Mouse (Mus musculus) hindbrain, embryonic 15.5 days (tissue): ENCODE measurements around the gene Atp5h. TPM values are rescaled to one million over a fixed set of nuclear protein-coding genes. Genes with fewer than 3 reads are reported as not detected.

ENCODE experiments used
- ATAC-seq: fragments of 200-750 bp; cut with Nextera tagmentation; 2 replicates; pipeline ENCODE4 v1.8.0; 2017; ENCODE audit warnings: low read depth, moderate number of reproducible peaks, moderate TSS enrichment; ENCODE audit not compliant: low FRiP score
- H3K27ac ChIP-seq: fragments of 300-500 bp; sonication (generic); replicated peaks from 2 replicates; pipeline ENCODE4 v1.5.1; 2015; ENCODE audit warnings: mild to moderate bottlenecking, inconsistent platforms
- H3K27me3 ChIP-seq: fragments of 300-500 bp; sonication (generic); 2 replicates; pipeline ENCODE4 v1.6.1; 2015; ENCODE audit warnings: control low read depth, inconsistent platforms
- H3K36me3 ChIP-seq: fragments of 300-500 bp; sonication (generic); 2 replicates; pipeline ENCODE4 v1.6.1; 2015; ENCODE audit warnings: control low read depth, inconsistent platforms
- H3K4me1 ChIP-seq: fragments of 300-500 bp; sonication (generic); replicated peaks from 2 replicates; pipeline ENCODE4 v1.6.1; 2015; ENCODE audit warnings: control low read depth, inconsistent platforms
- H3K4me2 ChIP-seq: fragments of 300-500 bp; sonication (generic); 2 replicates; pipeline ENCODE4 v1.6.1; 2015; ENCODE audit warnings: moderate library complexity, mild to moderate bottlenecking, inconsistent platforms
- H3K4me3 ChIP-seq: fragments of 300-500 bp; sonication (generic); 2 replicates; pipeline ENCODE4 v1.5.1; 2015; ENCODE audit warnings: mild to moderate bottlenecking, inconsistent platforms
- H3K9ac ChIP-seq: fragments of 300-500 bp; sonication (generic); 2 replicates; pipeline ENCODE4 v1.6.1; 2015; ENCODE audit warnings: inconsistent platforms
- H3K9me3 ChIP-seq: fragments of 300-500 bp; sonication (generic); 2 replicates; pipeline ENCODE4 v1.6.1; 2016; ENCODE audit warnings: control low read depth, inconsistent platforms
- WGBS: fragments of 180-500 bp; shearing (Covaris S2); methylation state at CpG from one replicate; pipeline ENCODE4 v1.1.7; 2015; 5-methylcytosine and 5-hydroxymethylcytosine counted together
- polyA plus RNA-seq: library from polyadenylated mRNA; unstranded; fragments of >200 nt; fragmentation: Nextera tagmentation; extraction: Ambion mirVana; gene quantifications from 2 replicates; pipeline ENCODE4 v1.2.1, GENCODE M21; 2015

Atp5h gene
- polyA plus RNA-seq, 1 experiment from 2014 or later = 877 TPM

- Histone ChIP-seq H3K27ac (peak overlapping the region; percentile 96), H3K4me1 (peaks cover 42% of the 10 kb centered on the region), H3K9me3 (no peaks in the 10 kb centered on the region), H3K36me3 (no peaks in the 10 kb centered on the region), H3K27me3 (no peaks in the 10 kb centered on the region), H3K9ac (peak overlapping the region; percentile 99), H3K4me2 (peak overlapping the region; percentile 92), H3K4me3 (peak overlapping the region; percentile 92)
- WGBS = 28% methylated on average over 16 of the region's 16 CpGs
- ATAC-seq = 0 out of 2 replicates have a peak, but pooled peaks have one; percentile 1
Observed at GRCm38 (mm10) chr11:115383701-115384474, 35.9 kb downstream of the Atp5h start.

GRCm38 (mm10) chr11:115382891-115383290, 36.9 kb downstream of the Atp5h start:
- Histone ChIP-seq H3K27me3 (no peaks in the 10 kb centered on the region), H3K36me3 (no peaks in the 10 kb centered on the region), H3K4me3 (peak overlapping the region; percentile 92), H3K9me3 (no peaks in the 10 kb centered on the region), H3K4me1 (peaks cover 42% of the 10 kb centered on the region), H3K9ac (peak overlapping the region; percentile 99), H3K27ac (peak overlapping the region; percentile 96), H3K4me2 (peak overlapping the region; percentile 92)
- ATAC-seq = no peak
- WGBS = 11% methylated on average over 5 of the region's 5 CpGs

- H3K4me1 ChIP-seq = peaks cover 42% of the 10 kb centered on the region
- peak within 1 kb of the TSS; percentile 92 for H3K4me3 ChIP-seq
- peak within 1 kb of the TSS; percentile 96 for H3K27ac ChIP-seq
- no peaks in the 10 kb centered on the region for H3K36me3 ChIP-seq
- no peaks in the 10 kb centered on the region for H3K9me3 ChIP-seq
- peak; percentile 91 for ATAC-seq
- H3K4me2 ChIP-seq = peak within 1 kb of the TSS; percentile 92
- under 1% methylated on average over 76 of the region's 76 CpGs for WGBS
- peak within 1 kb of the TSS; percentile 99 for H3K9ac ChIP-seq
- H3K27me3 ChIP-seq = no peaks in the 10 kb centered on the region
Observed at GRCm38 (mm10) chr11:115381743-115382539, 37.8 kb downstream of the Atp5h start, which contains the start of gene Cdr2l. Gene Cdr2l (plus strand): TSS chr11:115381916.

GRCm38 (mm10) chr11:115381276-115381675, 38.5 kb downstream of the Atp5h start:
- Histone ChIP-seq H3K4me1 (peaks cover 40% of the 10 kb centered on the region), H3K36me3 (no peaks in the 10 kb centered on the region), H3K9ac (peak overlapping the region; percentile 99; the same call in 1 of the 2 replicates), H3K27me3 (no peaks in the 10 kb centered on the region), H3K4me2 (peak overlapping the region; percentile 92), H3K9me3 (no peaks in the 10 kb centered on the region), H3K4me3 (peak overlapping the region; percentile 92), H3K27ac (peak overlapping the region; percentile 96)
- ATAC-seq = no peak
- 15% methylated on average over 9 of the region's 9 CpGs for WGBS

- Histone ChIP-seq H3K4me2 (no peak overlapping the region), H3K4me3 (no peak overlapping the region), H3K36me3 (no peaks in the 10 kb centered on the region), H3K9me3 (no peaks in the 10 kb centered on the region), H3K27me3 (peaks cover 4% of the 10 kb centered on the region; the same call in 1 of the 2 replicates), H3K4me1 (peaks cover 25% of the 10 kb centered on the region), H3K9ac (no peak overlapping the region), H3K27ac (no peak overlapping the region)
- no peak for ATAC-seq
- WGBS = 88% methylated on average over 7 of the region's 7 CpGs
Observed at GRCm38 (mm10) chr11:115377854-115378253, 41.9 kb downstream of the Atp5h start.

GRCm38 (mm10) chr11:115377254-115377653, 42.5 kb downstream of the Atp5h start:
- 94% methylated on average over 4 of the region's 4 CpGs for WGBS

GRCm38 (mm10) chr11:115376722-115377121, 43.0 kb downstream of the Atp5h start:
- Histone ChIP-seq H3K4me1 (peaks cover 20% of the 10 kb centered on the region), H3K36me3 (no peaks in the 10 kb centered on the region), H3K27me3 (peaks cover 4% of the 10 kb centered on the region; the same call in 1 of the 2 replicates), H3K4me2 (no peak overlapping the region), H3K27ac (no peak overlapping the region), H3K4me3 (no peak overlapping the region), H3K9me3 (no peaks in the 10 kb centered on the region), H3K9ac (no peak overlapping the region)
- WGBS = 76% methylated on average over 7 of the region's 7 CpGs
- ATAC-seq = no peak

More at GRCm38 (mm10) chr11:115377254-115377653, 42.5 kb downstream of the Atp5h start:
- Histone ChIP-seq H3K36me3 (no peaks in the 10 kb centered on the region), H3K4me2 (no peak overlapping the region), H3K9ac (no peak overlapping the region), H3K27me3 (peaks cover 4% of the 10 kb centered on the region; the same call in 1 of the 2 replicates), H3K4me3 (no peak overlapping the region), H3K27ac (no peak overlapping the region), H3K4me1 (peaks cover 20% of the 10 kb centered on the region), H3K9me3 (no peaks in the 10 kb centered on the region)
- no peak for ATAC-seq

GRCm38 (mm10) chr11:115374695-115375425, 44.9 kb downstream of the Atp5h start:
- WGBS = 67% methylated on average over 12 of the region's 12 CpGs
- H3K27me3 ChIP-seq = peaks cover 4% of the 10 kb centered on the region; the same call in 1 of the 2 replicates
- peak; percentile 16; the same call in 1 of the 2 replicates for ATAC-seq
- peak overlapping the region; percentile 43 for H3K4me3 ChIP-seq
- no peaks in the 10 kb centered on the region for H3K9me3 ChIP-seq
- H3K9ac ChIP-seq = peak overlapping the region; percentile 68; the same call in 1 of the 2 replicates
- peak overlapping the region; percentile 68 for H3K4me2 ChIP-seq
- peaks cover 16% of the 10 kb centered on the region for H3K4me1 ChIP-seq
- no peaks in the 10 kb centered on the region for H3K36me3 ChIP-seq
- peak overlapping the region; percentile 80 for H3K27ac ChIP-seq

GRCm38 (mm10) chr11:115373805-115374694, 45.7 kb downstream of the Atp5h start:
- Histone ChIP-seq H3K27ac (peak overlapping the region; percentile 80), H3K27me3 (peaks cover 4% of the 10 kb centered on the region; the same call in 1 of the 2 replicates), H3K4me2 (peak overlapping the region; percentile 68), H3K4me3 (peak overlapping the region; percentile 43), H3K9me3 (no peaks in the 10 kb centered on the region), H3K9ac (peak overlapping the region; percentile 68), H3K36me3 (no peaks in the 10 kb centered on the region), H3K4me1 (peaks cover 16% of the 10 kb centered on the region)
- under 1% methylated on average over 30 of the region's 30 CpGs for WGBS
- peak; percentile 90 for ATAC-seq

GRCm38 (mm10) chr11:115372737-115373136, 47.0 kb downstream of the Atp5h start:
- no peak overlapping the region for H3K4me2 ChIP-seq
- no peak overlapping the region for H3K4me3 ChIP-seq
- no peaks in the 10 kb centered on the region for H3K9me3 ChIP-seq
- H3K4me1 ChIP-seq = peaks cover 16% of the 10 kb centered on the region
- H3K27ac ChIP-seq = no peak overlapping the region
- H3K9ac ChIP-seq = no peak overlapping the region
- peaks cover 4% of the 10 kb centered on the region; the same call in 1 of the 2 replicates for H3K27me3 ChIP-seq
- H3K36me3 ChIP-seq = no peaks in the 10 kb centered on the region
- ATAC-seq = no peak
- WGBS = 55% methylated on average over 2 of the region's 2 CpGs
